Mouse (Mus musculus): ENCODE measurements at regions not wholly inside any gene's neighbourhood (a gene's known extent, or its start where the extent isn't known, plus 50 kb on each side); places are given as distances from the start of the nearest gene placed in this dataset.

GRCm38 (mm10) chr4:150786651-150787050, 67.1 kb upstream of the Errfi1 start:
- DNase-seq (ENCODE audit: low read depth, low spot score) (no peak), ATAC-seq (no peak)
- in situ Hi-C loops (cut with MboI; ENCODE audit: low pct_unique_long_range_greater_than_20kb), result no loop called here
- no peak for TF ChIP-seq CTCF (IDR thresholded peaks at IDR 0.05)
- ChIA-PET CTCF (no interaction called here), POLR2A (no interaction called here)
- H3K27me3 ChIP-seq, result no peaks in the 10 kb centered on the region

GRCm38 (mm10) chr4:150784491-150785451, 68.9 kb upstream of the Errfi1 start:
- peak; percentile 39 for ATAC-seq
- TF ChIP-seq CTCF (IDR thresholded peaks at IDR 0.05), result no peak
- H3K27me3 ChIP-seq, result no peaks in the 10 kb centered on the region
- ChIA-PET CTCF (interaction anchor here (1.6 kb wide), 1 partner anchor 13 kb away, joined by 5 read pairs; no protein-coding TSS in a partner anchor), POLR2A (interaction anchor here (0.9 kb wide), 1 partner anchor 11 kb away, joined by 3 read pairs; no protein-coding TSS in a partner anchor)
- no peak for DNase-seq (ENCODE audit: low read depth, low spot score)
- in situ Hi-C loops (cut with MboI; ENCODE audit: low pct_unique_long_range_greater_than_20kb), result no loop called here

GRCm38 (mm10) chr4:150781304-150781703, 72.4 kb upstream of the Errfi1 start:
- no peaks in the 10 kb centered on the region for H3K27me3 ChIP-seq
- ATAC-seq (no peak), DNase-seq (ENCODE audit: low read depth, low spot score) (no peak)
- ChIA-PET CTCF (no interaction called here), POLR2A (no interaction called here)
- TF ChIP-seq CTCF (IDR thresholded peaks at IDR 0.05), result no peak
- in situ Hi-C loops (cut with MboI; ENCODE audit: low pct_unique_long_range_greater_than_20kb), result no loop called here

- ATAC-seq (no peak), DNase-seq (ENCODE audit: low read depth, low spot score) (no peak)
- in situ Hi-C loops (cut with MboI; ENCODE audit: low pct_unique_long_range_greater_than_20kb), result no loop called here
- no peaks in the 10 kb centered on the region for H3K27me3 ChIP-seq
- ChIA-PET POLR2A (no interaction called here), CTCF (no interaction called here)
- no peak for TF ChIP-seq CTCF (IDR thresholded peaks at IDR 0.05)
Measured at GRCm38 (mm10) chr4:150779340-150779739, 74.4 kb upstream of the Errfi1 start.

GRCm38 (mm10) chr4:150778683-150779082, 75.0 kb upstream of the Errfi1 start:
- TF ChIP-seq CTCF (IDR thresholded peaks at IDR 0.05), result no peak
- H3K27me3 ChIP-seq, result no peaks in the 10 kb centered on the region
- in situ Hi-C loops (cut with MboI; ENCODE audit: low pct_unique_long_range_greater_than_20kb), result no loop called here
- ChIA-PET CTCF (no interaction called here), POLR2A (interaction anchor here (1.1 kb wide), 1 partner anchor 10 kb away, joined by 4 read pairs; no protein-coding TSS in a partner anchor)
- DNase-seq (ENCODE audit: low read depth, low spot score) (no peak), ATAC-seq (no peak)

GRCm38 (mm10) chr4:150775695-150776521, 77.8 kb upstream of the Errfi1 start:
- H3K27me3 ChIP-seq, result no peaks in the 10 kb centered on the region
- no peak for ATAC-seq
- no peak for TF ChIP-seq CTCF (IDR thresholded peaks at IDR 0.05)
- CTCF ChIA-PET, result no interaction called here
- in situ Hi-C loops (cut with MboI; ENCODE audit: low pct_unique_long_range_greater_than_20kb), result no loop called here
- POLR2A ChIA-PET, result no interaction called here
- DNase-seq (ENCODE audit: low read depth, low spot score), result no peak

GRCm38 (mm10) chr4:150775281-150775680, 78.4 kb upstream of the Errfi1 start:
- H3K27me3 ChIP-seq, result no peaks in the 10 kb centered on the region
- no peak for TF ChIP-seq CTCF (IDR thresholded peaks at IDR 0.05)
- in situ Hi-C loops (cut with MboI; ENCODE audit: low pct_unique_long_range_greater_than_20kb), result no loop called here
- ATAC-seq (no peak), DNase-seq (ENCODE audit: low read depth, low spot score) (no peak)
- ChIA-PET POLR2A (no interaction called here), CTCF (no interaction called here)

- CTCF ChIA-PET, result no interaction called here
- H3K27me3 ChIP-seq, result no peaks in the 10 kb centered on the region
- DNase-seq (ENCODE audit: low read depth, low spot score) (no peak), ATAC-seq (no peak)
- TF ChIP-seq CTCF (IDR thresholded peaks at IDR 0.05), result no peak
- POLR2A ChIA-PET, result no interaction called here
- in situ Hi-C loops (cut with MboI; ENCODE audit: low pct_unique_long_range_greater_than_20kb), result no loop called here
Measured at GRCm38 (mm10) chr4:150774289-150774914, 79.3 kb upstream of the Errfi1 start.

GRCm38 (mm10) chr4:150771922-150772651, 81.6 kb upstream of the Errfi1 start:
- ChIA-PET CTCF (interaction anchor here (1.1 kb wide), 1 partner anchor 16 kb away, joined by 4 read pairs; no protein-coding TSS in a partner anchor), POLR2A (interaction anchor here (0.6 kb wide), 1 partner anchor 35 kb away, joined by 3 read pairs; no protein-coding TSS in a partner anchor)
- DNase-seq (ENCODE audit: low read depth, low spot score) (no peak), ATAC-seq (no peak)
- in situ Hi-C loops (cut with MboI; ENCODE audit: low pct_unique_long_range_greater_than_20kb), result no loop called here
- H3K27me3 ChIP-seq, result no peaks in the 10 kb centered on the region
- no peak for TF ChIP-seq CTCF (IDR thresholded peaks at IDR 0.05)

- ATAC-seq (no peak), DNase-seq (ENCODE audit: low read depth, low spot score) (no peak)
- ChIA-PET CTCF (interaction anchor here (1.1 kb wide), 1 partner anchor 16 kb away, joined by 4 read pairs; no protein-coding TSS in a partner anchor), POLR2A (no interaction called here)
- no peak for TF ChIP-seq CTCF (IDR thresholded peaks at IDR 0.05)
- in situ Hi-C loops (cut with MboI; ENCODE audit: low pct_unique_long_range_greater_than_20kb), result no loop called here
- H3K27me3 ChIP-seq, result no peaks in the 10 kb centered on the region
Measured at GRCm38 (mm10) chr4:150771469-150771868, 82.2 kb upstream of the Errfi1 start.
